Mouse (Mus musculus) urinary bladder, adult 18-20 months (tissue): Measurements from ENCODE around the gene Zfp60.
"Not testable (repeated sequence)": the region's sequence is repeated elsewhere in the genome, so short reads cannot be mapped to it uniquely, and the experiment has no call there.

ENCODE experiments used
- DNase-seq, 2 experiments: peaks; one replicate each; pipeline ENCODE4 v3.0.0; 2022; ENCODE audit warnings: low spot score in 2 of 2, mixed read lengths in 2 of 2

The Zfp60 gene

GRCm38 (mm10) chr7:27793865-27794264, 62.7 kb downstream of the Zfp60 start:
- DNase-seq: not testable (repeated sequence)

GRCm38 (mm10) chr7:27794566-27794965, 63.4 kb downstream of the Zfp60 start:
- no peak for DNase-seq

GRCm38 (mm10) chr7:27797906-27798811, 67.0 kb downstream of the Zfp60 start:
- no peak for DNase-seq

GRCm38 (mm10) chr7:27801137-27801536, 69.9 kb downstream of the Zfp60 start:
- no peak for DNase-seq

- no peak for DNase-seq
Measured at GRCm38 (mm10) chr7:27802986-27803385, 71.8 kb downstream of the Zfp60 start.
